Mouse (Mus musculus) retina, embryonic 14.5 days (tissue): ENCODE measurements at regions not wholly inside any gene's neighbourhood (a gene's known extent, or its start where the extent isn't known, plus 50 kb on each side); places are given as distances from the start of the nearest gene placed in this dataset.
"Not testable (repeated sequence)": the region's sequence is repeated elsewhere in the genome, so short reads cannot be mapped to it uniquely, and the experiment has no call there.

ENCODE experiments used
- DNase-seq: peaks from one replicate; pipeline ENCODE4 v3.0.0-alpha.2; 2015; ENCODE audit warnings: low spot score

GRCm38 (mm10) chr2:168424277-168425099 is 143.0 kb upstream of the Kcng1 start:
- DNase-seq: no peak

DNA sequence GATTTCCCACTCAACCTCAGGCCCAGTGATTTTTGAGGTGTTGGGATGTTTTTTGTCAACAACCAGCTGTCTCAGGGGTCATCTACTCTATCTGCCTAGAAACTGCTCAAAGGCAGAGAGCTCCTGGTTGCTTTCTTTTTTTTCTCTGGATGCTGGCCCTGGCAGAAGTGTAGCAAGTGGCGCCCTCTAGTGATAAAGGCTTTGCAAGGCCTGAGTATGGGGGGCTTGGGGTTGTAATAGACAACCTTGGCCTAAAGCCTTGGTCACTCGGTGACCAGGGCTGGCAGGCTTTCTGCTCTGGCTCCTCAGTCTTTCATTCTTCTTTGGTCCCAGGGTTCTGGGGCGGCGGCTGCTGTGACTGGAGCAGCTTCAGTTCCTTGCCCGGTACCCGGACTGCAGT is 142.0 kb upstream of the Kcng1 start:
- DNase-seq: peak; percentile 79

DNA sequence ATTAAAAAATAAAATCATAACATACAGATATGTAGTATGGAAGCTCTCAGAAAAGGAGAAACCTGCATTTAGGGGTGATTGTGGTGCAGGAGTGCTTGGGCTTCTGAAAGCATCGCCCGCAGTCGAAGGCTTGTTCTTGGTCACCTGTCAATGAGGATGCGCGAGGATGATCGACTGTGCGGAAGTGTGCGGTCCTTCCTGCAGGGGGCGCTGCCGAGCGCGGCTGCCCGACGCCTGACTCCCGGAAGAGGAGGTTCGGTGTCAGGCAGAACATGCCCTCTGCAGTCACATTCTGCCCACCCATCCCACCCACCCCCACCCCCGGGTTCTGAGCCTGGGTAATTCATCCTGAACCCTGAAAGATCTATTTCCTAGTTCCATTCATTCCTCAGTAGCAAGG is 133.6 kb upstream of the Kcng1 start:
- peak; percentile 45 for DNase-seq

DNA sequence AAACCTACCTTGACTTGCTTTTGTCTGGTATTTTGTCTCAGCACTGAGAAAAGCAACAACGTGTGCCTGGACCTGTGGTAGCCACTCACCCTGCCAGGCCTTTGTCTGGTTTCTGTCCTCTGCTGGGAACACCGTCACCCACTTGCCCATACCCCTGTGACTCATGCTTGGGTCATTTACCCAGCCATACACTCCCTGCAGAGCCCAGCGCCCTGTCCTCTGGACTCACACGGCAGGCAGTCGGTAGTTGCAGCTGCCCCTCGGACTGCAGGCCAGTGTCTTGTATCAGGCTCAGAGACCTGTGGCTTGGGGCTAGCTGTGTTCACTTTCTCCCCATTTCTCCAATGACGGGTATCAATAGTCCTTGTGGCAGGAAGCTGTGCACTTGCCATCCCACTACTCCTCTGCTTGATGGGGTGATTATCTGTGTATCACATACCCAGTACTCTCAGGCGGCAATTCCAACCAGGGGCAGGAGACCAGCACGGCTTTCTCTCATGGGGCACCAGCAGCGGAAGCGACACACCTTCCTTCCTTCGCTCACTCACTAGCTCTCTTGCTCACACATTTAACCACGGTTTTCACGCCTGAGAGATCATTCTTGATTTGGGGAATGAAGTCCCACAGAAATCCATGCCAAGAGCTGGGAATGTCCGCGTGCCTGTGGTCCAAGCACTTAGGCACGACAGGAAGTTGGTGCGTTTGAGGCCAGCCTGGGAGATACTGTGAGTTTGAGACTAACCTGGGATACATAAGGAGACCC is 132.8 kb upstream of the Kcng1 start:
- DNase-seq: no peak

DNA sequence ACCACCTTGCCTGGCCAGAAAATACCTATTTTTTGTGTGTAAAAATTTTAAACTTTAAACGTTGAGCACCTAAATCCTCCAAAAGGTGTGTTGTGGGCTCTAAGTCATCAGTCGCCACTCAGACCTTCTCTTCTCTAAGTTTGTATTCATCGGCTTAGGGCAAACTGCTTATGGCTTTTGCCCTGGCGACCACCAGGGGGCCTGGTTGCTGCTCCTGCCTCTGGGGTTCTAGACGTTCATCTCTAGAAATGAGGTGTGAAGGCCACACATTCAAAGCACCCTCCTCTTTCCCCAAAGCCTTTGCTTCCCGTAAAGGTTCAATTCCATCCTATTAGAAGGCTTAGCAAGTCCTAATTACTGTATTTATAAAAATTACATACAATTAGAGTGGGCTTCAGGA is 131.3 kb upstream of the Kcng1 start:
- DNase-seq: peak; percentile 35

DNA sequence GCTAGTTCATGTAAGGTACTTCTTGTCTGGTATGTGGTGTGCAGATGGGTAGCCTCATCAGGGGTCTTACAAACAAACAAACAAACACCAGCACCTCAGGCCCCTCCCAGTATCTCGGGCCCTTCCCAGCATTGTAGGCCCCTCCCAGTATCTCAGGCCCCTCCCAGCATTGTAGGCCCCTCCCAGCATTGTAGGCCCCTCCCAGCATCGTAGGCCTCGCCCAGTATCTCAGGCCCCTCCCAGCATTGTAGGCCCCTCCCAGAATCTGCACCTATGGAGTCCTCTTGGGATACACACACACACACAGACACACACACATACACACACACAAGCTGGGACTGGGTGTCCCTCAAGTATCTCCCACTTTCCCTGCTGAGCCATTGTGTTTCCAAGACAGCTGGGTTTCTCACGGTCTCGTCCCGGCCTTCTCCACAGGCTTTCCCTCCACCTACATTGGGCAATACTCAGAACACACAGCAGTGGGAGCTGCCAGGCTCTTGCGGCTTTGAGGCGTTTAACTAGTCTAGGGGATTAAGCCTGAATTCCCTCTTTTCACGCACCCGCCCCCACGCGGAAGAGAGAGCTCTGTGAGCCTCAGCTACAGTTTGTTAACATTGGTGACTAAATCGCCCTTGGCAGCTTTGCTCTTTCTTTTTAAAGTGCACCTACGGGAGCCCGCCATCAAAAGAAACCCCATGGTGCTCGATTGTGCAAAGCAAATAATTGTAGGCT is 121.4 kb upstream of the Kcng1 start:
- peak; percentile 47 for DNase-seq

- no peak for DNase-seq
These were observed 117.7 kb upstream of the Kcng1 start for GRCm38 (mm10) chr2:168399088-168399709.

- DNase-seq: no peak
These were observed 114.8 kb upstream of the Kcng1 start for GRCm38 (mm10) chr2:168396316-168396715.

- DNase-seq: no peak
These were observed 111.8 kb upstream of the Kcng1 start for GRCm38 (mm10) chr2:168393341-168393740.

DNA sequence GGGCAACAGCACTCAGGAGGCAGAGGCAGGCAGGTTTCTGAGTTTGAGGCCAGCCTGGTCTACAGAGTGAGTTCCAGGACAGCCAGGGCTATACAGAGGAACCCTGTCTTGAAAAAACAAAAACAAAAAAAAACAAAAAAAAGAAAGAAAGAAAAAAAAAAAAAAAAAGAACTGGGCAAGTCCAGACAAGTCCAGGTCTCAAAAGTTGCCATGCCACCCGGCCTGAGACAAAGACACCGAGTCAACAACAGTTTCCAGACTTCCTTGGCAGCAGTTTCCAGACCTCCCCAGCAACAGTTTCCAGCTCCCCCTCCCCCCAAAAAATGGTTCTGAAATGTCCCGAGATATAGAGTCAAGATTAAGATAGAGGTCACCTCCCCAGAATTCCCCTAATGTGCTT is 110.6 kb upstream of the Kcng1 start:
- DNase-seq: not testable (repeated sequence)

DNA sequence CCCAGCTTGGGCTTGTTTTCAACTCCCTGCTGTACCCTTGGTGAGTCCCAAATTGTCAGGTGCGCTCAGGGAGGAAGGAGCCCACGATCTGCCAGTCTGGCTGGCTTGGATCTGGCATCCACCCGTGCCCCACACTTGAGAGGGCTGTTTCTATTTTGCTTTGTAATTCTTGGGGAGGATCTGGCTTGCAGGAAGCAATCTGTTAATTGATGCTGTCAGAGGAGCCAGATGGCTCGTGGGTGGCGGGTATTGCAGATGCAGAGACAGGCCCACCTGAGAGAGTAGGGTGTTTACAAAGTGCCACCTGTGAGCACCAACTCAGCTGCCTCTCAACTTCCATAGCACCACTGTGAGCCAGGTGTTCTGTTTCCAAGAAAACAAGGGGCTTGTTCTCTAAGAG is 99.1 kb upstream of the Kcng1 start:
- no peak for DNase-seq

DNA sequence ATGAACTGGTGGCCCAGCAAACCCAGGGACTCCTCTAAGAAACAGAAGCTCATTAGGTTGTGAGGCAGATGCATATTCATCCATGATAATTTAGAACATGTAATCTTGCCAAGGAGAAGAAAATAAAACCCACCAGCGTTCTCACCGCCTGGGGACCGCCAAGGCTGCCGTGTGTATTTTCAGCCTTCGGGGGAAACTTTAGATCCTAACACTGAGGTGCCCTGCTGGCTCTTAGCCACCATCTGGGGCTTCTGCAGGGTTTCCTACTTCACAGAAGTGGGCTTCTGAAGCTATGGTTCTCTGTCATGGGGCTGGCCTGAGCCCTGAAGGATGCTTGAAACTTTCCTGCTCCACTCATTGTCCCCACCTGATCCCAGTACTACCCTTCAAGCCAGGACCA is 90.8 kb upstream of the Kcng1 start:
- no peak for DNase-seq

- no peak for DNase-seq
These were observed 89.7 kb upstream of the Kcng1 start for GRCm38 (mm10) chr2:168371245-168371644.

GRCm38 (mm10) chr2:168359200-168359599 is 77.7 kb upstream of the Kcng1 start:
- DNase-seq: no peak

DNA sequence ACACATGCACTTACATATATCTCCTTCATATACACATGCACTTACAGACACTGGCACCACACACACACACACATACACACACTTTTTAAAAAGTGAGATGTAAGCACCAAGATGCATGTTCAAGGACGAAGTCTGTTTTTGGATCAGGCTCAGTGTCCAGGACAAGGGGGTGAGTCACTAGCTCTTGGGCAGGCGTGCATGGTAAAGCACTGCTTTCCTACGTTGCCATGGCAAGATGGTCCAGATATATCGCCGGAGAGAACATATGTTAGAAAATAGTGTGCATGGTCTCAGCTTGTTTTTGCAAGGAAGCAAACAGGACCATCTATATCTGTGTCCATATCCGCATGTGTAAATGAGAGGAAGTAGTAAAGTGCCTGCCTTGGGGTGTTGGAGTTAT is 77.0 kb upstream of the Kcng1 start:
- no peak for DNase-seq

- no peak for DNase-seq
These were observed 76.3 kb upstream of the Kcng1 start for GRCm38 (mm10) chr2:168357815-168358214.

DNA sequence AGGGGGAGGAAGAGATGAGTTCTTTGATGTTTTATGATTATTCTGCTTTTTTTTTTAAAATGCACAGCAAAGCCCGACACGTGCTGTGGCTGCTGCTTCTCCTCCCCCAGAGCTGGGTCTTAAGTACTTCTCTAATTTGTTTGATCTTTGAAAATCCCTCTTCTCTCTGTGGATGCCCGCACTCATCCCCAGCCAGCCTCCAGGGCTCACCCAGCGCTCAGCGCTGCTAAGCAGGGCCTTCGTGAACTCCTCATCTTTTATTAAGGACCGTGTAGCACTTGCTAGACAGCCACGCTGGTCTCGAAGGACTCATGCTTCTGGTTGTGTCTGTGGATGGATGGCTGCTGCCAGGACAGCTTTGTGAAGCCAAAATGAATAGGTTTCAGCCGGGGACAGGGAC is 72.9 kb upstream of the Kcng1 start:
- no peak for DNase-seq

DNA sequence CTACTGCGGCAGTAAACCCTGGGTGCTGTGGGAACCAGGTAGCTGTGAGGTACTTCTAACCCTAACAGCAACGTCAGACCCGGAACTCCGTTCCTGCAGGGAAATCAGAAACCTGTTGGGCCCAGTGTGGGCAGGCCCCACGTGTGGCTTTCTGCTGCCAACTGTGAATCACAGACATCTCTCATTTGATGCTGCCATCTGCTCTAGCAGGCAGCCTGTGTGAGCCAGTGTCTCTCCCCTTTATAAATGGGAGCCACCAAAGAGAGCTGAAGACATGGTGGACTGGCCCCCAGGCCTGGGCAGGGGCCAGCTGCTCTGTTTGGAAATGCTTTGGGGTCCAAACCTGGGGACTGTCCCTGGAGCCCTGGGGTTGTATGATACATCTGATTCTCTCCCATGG is 71.1 kb upstream of the Kcng1 start:
- DNase-seq: no peak

DNA sequence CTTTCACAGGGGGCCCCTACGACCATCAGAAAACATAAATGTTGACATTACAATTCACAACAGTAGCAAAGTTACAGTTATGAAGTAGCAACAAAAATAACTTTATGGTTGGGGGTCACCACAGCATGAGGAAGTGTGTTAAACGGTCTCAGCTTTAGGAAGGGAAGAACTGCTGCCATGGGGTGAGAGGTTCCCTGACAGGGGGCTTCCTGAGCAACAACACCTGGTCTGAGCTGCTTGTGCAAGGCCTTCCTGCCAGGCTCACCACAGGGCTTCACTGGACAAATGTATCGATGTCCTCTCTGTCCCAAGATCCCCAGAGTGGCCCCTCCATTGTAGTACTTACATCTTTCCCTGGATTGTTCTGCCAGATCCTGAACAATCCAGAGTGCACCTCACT is 70.7 kb upstream of the Kcng1 start:
- DNase-seq: no peak

- DNase-seq: no peak
These were observed 63.8 kb upstream of the Kcng1 start for GRCm38 (mm10) chr2:168345384-168345783.

DNA sequence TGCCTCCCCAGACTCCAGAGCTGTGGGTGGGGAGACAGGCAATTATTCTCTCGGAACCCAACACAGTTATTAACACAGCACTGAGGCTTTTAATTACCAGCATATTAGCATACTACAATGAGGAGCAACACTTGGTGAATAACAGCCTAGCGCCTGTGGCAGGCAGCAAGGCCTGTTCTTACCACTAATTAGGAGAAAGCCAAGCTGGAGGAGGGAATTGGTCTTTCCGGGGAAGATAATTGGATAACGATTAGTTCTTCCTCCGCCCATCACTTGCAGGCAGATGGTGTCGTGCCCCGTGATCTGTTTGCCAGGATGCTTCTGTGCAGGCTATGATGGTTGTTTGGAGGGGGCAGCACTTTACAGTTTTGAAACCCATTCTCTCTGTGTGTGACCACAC is 62.2 kb upstream of the Kcng1 start:
- DNase-seq: peak; percentile 74

- DNase-seq: no peak
These were observed 57.3 kb upstream of the Kcng1 start for GRCm38 (mm10) chr2:168338819-168339218.
